In the genomic region with DNA sequence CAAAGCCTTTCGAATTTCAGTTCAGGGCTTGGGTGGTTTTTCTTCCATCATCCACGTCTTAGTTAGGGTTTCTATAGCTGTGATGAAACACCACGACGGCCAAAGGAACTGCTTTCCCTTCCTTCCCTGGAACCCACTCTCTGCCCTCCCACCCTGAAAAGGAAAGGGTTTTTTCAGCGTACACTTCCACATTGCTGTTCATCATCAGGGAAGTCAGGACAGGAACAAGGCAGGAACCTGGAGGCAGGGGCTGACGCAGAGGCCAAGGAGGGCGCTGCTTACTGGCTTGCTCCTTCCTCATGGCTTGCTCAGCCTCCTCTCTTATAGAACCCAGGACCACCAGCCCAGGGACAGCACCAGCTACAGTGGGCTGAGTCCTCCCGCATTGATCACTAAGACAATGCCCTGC, we compare ENCODE assay signal across 9 mouse cellular contexts. TPM values are rescaled to one million over a fixed set of nuclear protein-coding genes. Genes with fewer than 3 reads are reported as not detected.
A peak's percentile ranks its signal among the peaks of the same experiment; 100 is the strongest.
DNase-seq lines count a peak whose midpoint lies in the region; ATAC-seq and TF ChIP-seq lines count a peak whose summit lies in the region.
"Had no signal": no experiment of that assay in that cellular context is flagged by ENCODE, and none has a peak within 500 bp of the region (broad histone marks: within the 10 kb centered on the region; RNA-seq: fewer than 3 reads in every experiment).

No protein-coding gene starts in this region.

- no peak for TF ChIP-seq CTCF in left cerebral cortex, adult 2 months (IDR thresholded peaks at IDR 0.05)
- TF ChIP-seq CTCF in intestine, postnatal 0 days (IDR thresholded peaks at IDR 0.05; ENCODE audit: low read depth): no peak

- WGBS in forebrain, embryonic 10.5 days: 64% methylated on average over 8 of the region's 8 CpGs
- WGBS in intestine, postnatal 0 days: 48% methylated on average over 8 of the region's 8 CpGs
- 68% methylated on average over 8 of the region's 8 CpGs for WGBS in midbrain, embryonic 10.5 days

- DNase-seq in left cerebral cortex, adult 2 months (ENCODE audit: extremely low spot score in 1 of 2, low spot score in 2 of 2): no peak
- no peak for DNase-seq in left cerebral cortex, postnatal 14 days (ENCODE audit: low spot score in 2 of 2)
- DNase-seq in forebrain, embryonic 10.5 days (ENCODE audit: extremely low spot score, low spot score): no peak
- DNase-seq in midbrain, embryonic 10.5 days (ENCODE audit: low spot score): no peak
- no peak for DNase-seq in left cerebral cortex, postnatal 25 days (ENCODE audit: low spot score in 2 of 2)
- DNase-seq in yolk sac, embryonic 10.5 days (ENCODE audit: low spot score): no peak
- no peak for DNase-seq in retina, embryonic 14.5 days (ENCODE audit: low spot score)

- peak overlapping the region; percentile 87 for H3K27ac ChIP-seq in left cerebral cortex, adult 2 months
- peak overlapping the region; percentile 82 for H3K27ac ChIP-seq in forebrain, embryonic 10.5 days
- no peak overlapping the region for H3K27ac ChIP-seq in intestine, postnatal 0 days (ENCODE audit: low read depth, low read length)
- peak overlapping the region; percentile 82 for H3K27ac ChIP-seq in midbrain, embryonic 10.5 days (replicated peaks)

- H3K4me3 ChIP-seq in left cerebral cortex, adult 2 months: peak overlapping the region; percentile 48
- peak overlapping the region; percentile 41 for H3K4me3 ChIP-seq in forebrain, embryonic 10.5 days
- H3K4me3 ChIP-seq in intestine, postnatal 0 days (ENCODE audit: low read depth, low read length): peak overlapping the region; percentile 24; the same call in 1 of the 2 replicates
- H3K4me3 ChIP-seq in midbrain, embryonic 10.5 days: peak overlapping the region; percentile 44

- peaks cover 17% of the 10 kb centered on the region for H3K4me1 ChIP-seq in forebrain, embryonic 10.5 days
- H3K4me1 ChIP-seq in intestine, postnatal 0 days (replicated peaks; ENCODE audit: control insufficient read depth, insufficient read depth, low read length): peaks cover 6% of the 10 kb centered on the region; the same call in 1 of the 2 replicates
- H3K4me1 ChIP-seq in midbrain, embryonic 10.5 days: peaks cover 15% of the 10 kb centered on the region

- ATAC-seq in intestine, postnatal 0 days: 0 out of 2 replicates have a peak, but pooled peaks have one; percentile 25

- peak overlapping the region; percentile 60 for H3K4me2 ChIP-seq in intestine, postnatal 0 days (replicated peaks; ENCODE audit: low read depth)

- no peaks in the 10 kb centered on the region for H3K36me3 ChIP-seq in forebrain, embryonic 10.5 days (replicated peaks)
- no peaks in the 10 kb centered on the region for H3K36me3 ChIP-seq in intestine, postnatal 0 days (ENCODE audit: control insufficient read depth, insufficient read depth)
- H3K36me3 ChIP-seq in midbrain, embryonic 10.5 days: no peaks in the 10 kb centered on the region

- no peaks in the 10 kb centered on the region for H3K9me3 ChIP-seq in forebrain, embryonic 10.5 days
- no peaks in the 10 kb centered on the region for H3K9me3 ChIP-seq in intestine, postnatal 0 days (ENCODE audit: control insufficient read depth)
- no peaks in the 10 kb centered on the region for H3K9me3 ChIP-seq in midbrain, embryonic 10.5 days (replicated peaks)

- no peaks in the 10 kb centered on the region for H3K27me3 ChIP-seq in forebrain, embryonic 10.5 days (ENCODE audit: poor library complexity, severe bottlenecking)
- no peaks in the 10 kb centered on the region for H3K27me3 ChIP-seq in intestine, postnatal 0 days (replicated peaks; ENCODE audit: control insufficient read depth, insufficient read depth, low read length)
- H3K27me3 ChIP-seq in midbrain, embryonic 10.5 days (ENCODE audit: low read depth, poor library complexity, severe bottlenecking): no peaks in the 10 kb centered on the region

- intact Hi-C loops in left cerebral cortex, adult 2 months (cut with DNase I): loop anchor here (2.0 to 5.0 kb wide), 2 partner anchors 76 to 105 kb away; partner anchors contain the start of gene Adprh
- intact Hi-C loops in left cerebral cortex, postnatal 14 days (cut with DNase I): loop anchor here (10.0 kb wide), 1 partner anchor 108 kb away; no protein-coding TSS in a partner anchor
- intact Hi-C loops in left cerebral cortex, postnatal 25 days (cut with DNase I): loop anchor here (5.0 kb wide), 1 partner anchor 105 kb away; no protein-coding TSS in a partner anchor

- H3K9ac ChIP-seq in intestine, postnatal 0 days (ENCODE audit: low read depth, low read length): peak overlapping the region; percentile 23; the same call in 1 of the 2 replicates

RNA-seq across cellular contexts. Expression of gene Popdc2, which starts 14.8 kb away (rescaled TPM):
- total RNA-seq in left cerebral cortex, adult 2 months (2021): 1 to 10 TPM in 1 of 2 experiments, under 1 TPM in 1; 0.51 to 1.5 TPM
- under 1 TPM; 0.64 to 0.89 TPM for total RNA-seq in left cerebral cortex, postnatal 14 days (2021)
- 0.63 and 0.73 TPM in 2 replicates for polyA plus RNA-seq in forebrain, embryonic 10.5 days (2016; fragmentation: Nextera tagmentation; extraction: Ambion mirVana)
- 16.6 and 16.9 TPM in 2 replicates for polyA plus RNA-seq in intestine, postnatal 0 days (2015; fragmentation: Nextera tagmentation; extraction: Ambion mirVana)
- polyA plus RNA-seq in midbrain, embryonic 10.5 days (2016; fragmentation: Nextera tagmentation; extraction: Ambion mirVana): 0.75 and 1.3 TPM in 2 replicates
- under 1 TPM; 0.21 to 0.50 TPM for total RNA-seq in left cerebral cortex, postnatal 25 days (2021)

RNA-seq across cellular contexts. Expression of gene Gm21987, which starts 30.0 kb away (rescaled TPM):
- total RNA-seq in left cerebral cortex, adult 2 months (2021): not detected
- total RNA-seq in left cerebral cortex, postnatal 14 days (2021): not detected
- polyA plus RNA-seq in forebrain, embryonic 10.5 days (2016; fragmentation: Nextera tagmentation; extraction: Ambion mirVana): not detected in 2 replicates
- 0.38 TPM in 1 of 2 replicates, not detected in the other for polyA plus RNA-seq in intestine, postnatal 0 days (2015; fragmentation: Nextera tagmentation; extraction: Ambion mirVana)
- not detected in 2 replicates for polyA plus RNA-seq in midbrain, embryonic 10.5 days (2016; fragmentation: Nextera tagmentation; extraction: Ambion mirVana)
- total RNA-seq in left cerebral cortex, postnatal 25 days (2021): 1 to 10 TPM in 1 of 2 experiments, not detected in 1; 1.1 TPM
- polyA plus RNA-seq: large intestine, adult 2 months had no signal

RNA-seq across cellular contexts. Expression of gene Cox17, which starts 30.1 kb away (rescaled TPM):
- 100 to 1,000 TPM; 131 to 133 TPM for total RNA-seq in left cerebral cortex, adult 2 months (2021)
- total RNA-seq in left cerebral cortex, postnatal 14 days (2021): 10 to 100 TPM; 88.0 to 89.4 TPM
- 134 TPM in 2 replicates for polyA plus RNA-seq in forebrain, embryonic 10.5 days (2016; fragmentation: Nextera tagmentation; extraction: Ambion mirVana)
- 557 and 587 TPM in 2 replicates for polyA plus RNA-seq in intestine, postnatal 0 days (2015; fragmentation: Nextera tagmentation; extraction: Ambion mirVana)
- 129 and 140 TPM in 2 replicates for polyA plus RNA-seq in midbrain, embryonic 10.5 days (2016; fragmentation: Nextera tagmentation; extraction: Ambion mirVana)
- 100 to 1,000 TPM; 116 to 123 TPM for total RNA-seq in left cerebral cortex, postnatal 25 days (2021)

RNA-seq across cellular contexts. Expression of gene Maats1, which starts 34.9 kb away (rescaled TPM):
- 1 to 10 TPM; 1.2 to 1.6 TPM for total RNA-seq in left cerebral cortex, adult 2 months (2021)
- 1 to 10 TPM; 1.1 to 1.2 TPM for total RNA-seq in left cerebral cortex, postnatal 14 days (2021)
- polyA plus RNA-seq in forebrain, embryonic 10.5 days (2016; fragmentation: Nextera tagmentation; extraction: Ambion mirVana): 0.31 and 0.36 TPM in 2 replicates
- 0.88 and 1.0 TPM in 2 replicates for polyA plus RNA-seq in intestine, postnatal 0 days (2015; fragmentation: Nextera tagmentation; extraction: Ambion mirVana)
- polyA plus RNA-seq in midbrain, embryonic 10.5 days (2016; fragmentation: Nextera tagmentation; extraction: Ambion mirVana): 0.78 and 0.98 TPM in 2 replicates
- total RNA-seq in left cerebral cortex, postnatal 25 days (2021): 1 to 10 TPM; 1.4 TPM

RNA-seq across cellular contexts. Expression of gene Pla1a, which starts 56.1 kb away (rescaled TPM):
- 1 to 10 TPM; 1.5 to 2.5 TPM for total RNA-seq in left cerebral cortex, adult 2 months (2021)
- 1 to 10 TPM in 1 of 2 experiments, under 1 TPM in 1; 0.57 to 1.3 TPM for total RNA-seq in left cerebral cortex, postnatal 14 days (2021)
- polyA plus RNA-seq in forebrain, embryonic 10.5 days (2016; fragmentation: Nextera tagmentation; extraction: Ambion mirVana): not detected in 2 replicates
- 1.6 and 1.8 TPM in 2 replicates for polyA plus RNA-seq in intestine, postnatal 0 days (2015; fragmentation: Nextera tagmentation; extraction: Ambion mirVana)
- 0.07 and 0.11 TPM in 2 replicates for polyA plus RNA-seq in midbrain, embryonic 10.5 days (2016; fragmentation: Nextera tagmentation; extraction: Ambion mirVana)
- total RNA-seq in left cerebral cortex, postnatal 25 days (2021): 1 to 10 TPM; 1.2 to 1.3 TPM
